Mouse (Mus musculus): ENCODE measurements around the gene Vps16. TPM values are rescaled to one million over a fixed set of nuclear protein-coding genes. Genes with fewer than 3 reads are reported as not detected.

The Vps16 gene
- polyA plus RNA-seq, 1 experiment, result 43.6 TPM

- Histone ChIP-seq H3ac (ENCODE audit: control insufficient read depth, insufficient read length) (no peak overlapping the region), H3K4me2 (ENCODE audit: low read depth) (no peak overlapping the region), H3K4me3 (no peak overlapping the region), H3K36me3 (ENCODE audit: control insufficient read depth, insufficient read depth) (no peaks in the 10 kb centered on the region), H3K79me2 (ENCODE audit: control insufficient read depth, insufficient read depth) (peaks cover 61% of the 10 kb centered on the region), H3K27me3 (ENCODE audit: control insufficient read depth, insufficient read depth, insufficient read length) (no peaks in the 10 kb centered on the region)
- TF ChIP-seq MAX (IDR thresholded peaks at IDR 0.05; ENCODE audit: low read depth), result no peak
These were observed 67.0 kb downstream of the Vps16 start for GRCm38 (mm10) chr2:130491162-130491561.

- peaks cover 57% of the 10 kb centered on the region for H3K79me2 ChIP-seq (ENCODE audit: control insufficient read depth, insufficient read depth)
- TF ChIP-seq POLR2A (IDR thresholded peaks at IDR 0.05; ENCODE audit: insufficient read length, low read depth) (no peak), POLR2AphosphoS2 (IDR thresholded peaks at IDR 0.05; ENCODE audit: insufficient read length, low read depth) (no peak), MAX (IDR thresholded peaks at IDR 0.05; ENCODE audit: low read depth) (no peak), TCF3 (IDR thresholded peaks at IDR 0.05; ENCODE audit: insufficient read length, low read depth) (no peak), SRF (IDR thresholded peaks at IDR 0.05; ENCODE audit: control insufficient read depth, insufficient read length, low read depth) (no peak), E2F4 (IDR thresholded peaks at IDR 0.05; ENCODE audit: insufficient read depth) (no peak), REST (IDR thresholded peaks at IDR 0.05; ENCODE audit: insufficient read depth, insufficient read length) (no peak), MYOD1 (IDR thresholded peaks at IDR 0.05; ENCODE audit: control insufficient read depth in 1 of 3, insufficient read length in 2 of 3, low read depth in 2 of 3) (no peak), TCF12 (IDR thresholded peaks at IDR 0.05; ENCODE audit: insufficient read depth, poor library complexity, severe bottlenecking) (no peak), MYOG (IDR thresholded peaks at IDR 0.05; ENCODE audit: control insufficient read depth in 1 of 3, insufficient read depth in 1 of 3, insufficient read length in 2 of 3, low read depth in 2 of 3) (no peak), USF1 (IDR thresholded peaks at IDR 0.05; ENCODE audit: low read depth) (no peak), CEBPB (IDR thresholded peaks at IDR 0.05; ENCODE audit: insufficient read depth, poor library complexity, severe bottlenecking) (no peak)
- H3ac ChIP-seq (ENCODE audit: control insufficient read depth, insufficient read length), result no peak overlapping the region
- H3K36me3 ChIP-seq (ENCODE audit: control insufficient read depth, insufficient read depth), result no peaks in the 10 kb centered on the region
- H3K4me3 ChIP-seq, result no peak overlapping the region
- H3K4me2 ChIP-seq (ENCODE audit: low read depth), result no peak overlapping the region
- no peaks in the 10 kb centered on the region for H3K27me3 ChIP-seq (ENCODE audit: control insufficient read depth, insufficient read depth, insufficient read length)
These were observed 67.4 kb downstream of the Vps16 start for GRCm38 (mm10) chr2:130491587-130491986.

Other genes starting within 250 kb of the Vps16 start
- gene Snrpb, start 244.9 kb upstream of the Vps16 start, polyA plus RNA-seq (2012; fragmentation: generic; extraction: Trizol), result 526 TPM
- gene Tmc2, start 229.1 kb upstream of the Vps16 start, polyA plus RNA-seq (2012; fragmentation: generic; extraction: Trizol), result not detected
- gene Nop56, start 149.9 kb upstream of the Vps16 start, polyA plus RNA-seq (2012; fragmentation: generic; extraction: Trizol), result 105 TPM
- gene Idh3b, start 139.8 kb upstream of the Vps16 start, polyA plus RNA-seq (2012; fragmentation: generic; extraction: Trizol), result 137 TPM
- gene Ebf4, start 129.2 kb upstream of the Vps16 start, polyA plus RNA-seq (2012; fragmentation: generic; extraction: Trizol), result 0.10 TPM
- 0.34 TPM for gene Cpxm1, start 26.8 kb upstream of the Vps16 start, polyA plus RNA-seq (2012; fragmentation: generic; extraction: Trizol)
- gene Gm28372, start 19.1 kb upstream of the Vps16 start, polyA plus RNA-seq (2012; fragmentation: generic; extraction: Trizol), result 0.04 TPM
- not detected for gene 1700020A23Rik, start 19.1 kb upstream of the Vps16 start, polyA plus RNA-seq (2012; fragmentation: generic; extraction: Trizol)
- not detected for gene Tmem239, start 17.9 kb upstream of the Vps16 start, polyA plus RNA-seq (2012; fragmentation: generic; extraction: Trizol)
- gene Pced1a, start 362 bp downstream of the Vps16 start, polyA plus RNA-seq (2012; fragmentation: generic; extraction: Trizol), result 10.9 TPM
- gene Ptpra, start 25.9 kb downstream of the Vps16 start, polyA plus RNA-seq (2012; fragmentation: generic; extraction: Trizol), result 57.9 TPM
- gene Mrps26, start 139.4 kb downstream of the Vps16 start, polyA plus RNA-seq (2012; fragmentation: generic; extraction: Trizol), result 86.9 TPM
- gene Oxt, start 151.8 kb downstream of the Vps16 start, polyA plus RNA-seq (2012; fragmentation: generic; extraction: Trizol), result not detected
- not detected for gene Avp, start 158.2 kb downstream of the Vps16 start, polyA plus RNA-seq (2012; fragmentation: generic; extraction: Trizol)
- gene Fastkd5, start 205.7 kb downstream of the Vps16 start, polyA plus RNA-seq (2012; fragmentation: generic; extraction: Trizol), result 5.9 TPM
- gene Ubox5, start 205.7 kb downstream of the Vps16 start, polyA plus RNA-seq (2012; fragmentation: generic; extraction: Trizol), result 5.4 TPM
- 13.3 TPM for gene Lzts3, start 218.5 kb downstream of the Vps16 start, polyA plus RNA-seq (2012; fragmentation: generic; extraction: Trizol)
- 137 TPM for gene Ddrgk1, start 240.3 kb downstream of the Vps16 start, polyA plus RNA-seq (2012; fragmentation: generic; extraction: Trizol)
- gene Itpa, start 243.3 kb downstream of the Vps16 start, polyA plus RNA-seq (2012; fragmentation: generic; extraction: Trizol), result 54.4 TPM

All from myocyte (in vitro differentiated cells).